Mouse (Mus musculus): ENCODE results near the gene Rhbdd1. TPM values are rescaled to one million over a fixed set of nuclear protein-coding genes. Genes with fewer than 3 reads are reported as not detected.
A peak's percentile ranks its signal among the peaks of the same experiment; 100 is the strongest.

Rhbdd1 gene
- polyA plus RNA-seq, 1 experiment from 2014 or later = 7.3 TPM

DNA sequence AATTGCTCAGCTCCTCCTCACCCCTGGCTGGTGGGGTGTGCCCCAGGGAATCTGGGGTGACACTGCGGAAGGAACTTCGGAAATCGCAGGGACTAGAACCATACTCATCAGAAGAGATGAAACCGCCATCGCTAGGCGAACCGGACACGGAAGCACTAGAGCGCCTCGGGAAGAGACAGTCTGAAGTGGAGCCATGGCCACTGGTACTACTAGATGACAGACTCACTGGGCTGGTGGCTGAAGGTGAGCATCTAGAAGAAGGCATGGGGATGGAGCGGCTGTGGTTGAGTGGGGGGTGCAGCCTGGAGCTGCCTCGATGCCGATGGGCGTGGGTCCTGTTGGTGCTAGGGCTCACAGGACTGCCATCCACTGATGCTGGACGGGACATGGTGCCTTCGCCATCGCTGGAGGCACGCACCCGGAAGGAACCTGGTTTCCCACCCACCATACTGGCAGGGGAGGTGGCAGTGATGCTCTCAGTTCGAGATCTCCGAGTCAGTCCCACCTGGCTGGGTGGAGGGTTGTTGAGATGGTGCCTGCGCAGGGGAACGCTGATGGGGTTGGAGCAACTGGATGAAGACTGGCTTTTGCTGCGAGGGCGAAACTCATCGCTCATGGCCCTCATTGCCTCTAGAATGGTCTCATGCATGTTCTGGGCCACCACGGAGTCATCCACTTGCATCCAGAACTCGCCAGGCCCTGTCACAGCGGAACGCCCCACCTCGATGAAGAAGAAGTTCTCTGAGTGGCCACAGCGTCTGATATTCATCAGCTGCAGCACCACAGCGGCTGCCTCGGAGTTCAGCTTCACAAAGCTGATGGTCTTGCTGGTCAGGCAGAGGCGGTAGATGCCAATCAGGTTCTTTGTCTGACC is 26.9 kb upstream of the Rhbdd1 start:
- 70% methylated on average over 35 of the region's 35 CpGs for WGBS
- H3K9ac ChIP-seq (ENCODE audit: low read depth, low read length) = peak overlapping the region; percentile 87
- peak overlapping the region; percentile 92 for H3K4me2 ChIP-seq (replicated peaks; ENCODE audit: low read depth, low read length)
- 0 out of 2 replicates have a peak, but pooled peaks cover 5% of the 10 kb centered on the region for H3K4me1 ChIP-seq (replicated peaks; ENCODE audit: control insufficient read depth, insufficient read depth, low read length)
- no peaks in the 10 kb centered on the region for H3K9me3 ChIP-seq (ENCODE audit: control insufficient read depth, low read length)
- H3K36me3 ChIP-seq (ENCODE audit: control insufficient read depth, insufficient read depth, low read length) = peaks cover 6% of the 10 kb centered on the region; the same call in 1 of the 2 replicates
- H3K27me3 ChIP-seq (ENCODE audit: control insufficient read depth, insufficient read depth, low read length) = no peaks in the 10 kb centered on the region
- H3K4me3 ChIP-seq (ENCODE audit: low read depth, low read length) = peak overlapping the region; percentile 77
- ATAC-seq (ENCODE audit: low FRiP score) (no peak), DNase-seq (ENCODE audit: low spot score) (no peak)
- H3K27ac ChIP-seq (ENCODE audit: low read depth, low read length) = peak overlapping the region; percentile 94

DNA sequence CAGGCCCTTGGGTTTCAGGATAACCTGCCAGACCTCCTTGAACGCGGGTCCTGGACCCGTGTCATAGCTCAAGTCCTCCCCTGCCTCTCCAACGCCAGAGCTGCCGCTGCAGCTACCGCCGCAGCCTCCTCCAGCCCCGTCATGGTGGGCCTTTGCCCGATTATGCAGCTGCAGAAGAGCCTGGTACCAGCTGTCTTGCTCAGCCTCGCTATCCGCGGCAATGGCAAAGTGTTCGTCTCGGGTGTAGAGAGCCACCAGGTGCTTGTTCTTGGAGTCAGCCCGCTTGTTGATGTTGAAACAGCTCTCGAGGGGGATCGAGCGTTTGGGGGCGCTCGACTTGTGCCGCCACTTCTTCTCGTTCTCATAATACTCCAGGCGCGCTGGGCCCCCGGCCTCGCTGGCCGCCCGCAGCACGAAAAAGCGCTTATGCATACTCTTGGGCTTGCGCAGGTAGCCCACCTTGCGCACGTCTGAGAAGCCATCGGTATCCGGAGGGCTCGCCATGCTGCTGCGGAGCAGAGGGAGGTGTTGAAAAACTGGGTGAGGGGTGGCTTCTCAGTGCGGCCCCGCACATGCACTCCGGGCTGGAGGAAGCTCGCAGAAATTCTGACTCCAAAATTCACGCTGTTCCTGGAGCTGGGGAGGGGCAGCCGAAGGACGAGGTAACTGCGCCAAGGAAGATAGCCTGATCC is 26.1 kb upstream of the Rhbdd1 start:
- H3K27ac ChIP-seq (ENCODE audit: low read depth, low read length) = peak overlapping the region; percentile 94
- ATAC-seq (ENCODE audit: low FRiP score) (peak; percentile 1; the same call in 1 of the 2 replicates), DNase-seq (ENCODE audit: low spot score) (peak; percentile 69)
- peak overlapping the region; percentile 77 for H3K4me3 ChIP-seq (ENCODE audit: low read depth, low read length)
- H3K36me3 ChIP-seq (ENCODE audit: control insufficient read depth, insufficient read depth, low read length) = peaks cover 6% of the 10 kb centered on the region; the same call in 1 of the 2 replicates
- 0 out of 2 replicates have a peak, but pooled peaks cover 5% of the 10 kb centered on the region for H3K4me1 ChIP-seq (replicated peaks; ENCODE audit: control insufficient read depth, insufficient read depth, low read length)
- H3K4me2 ChIP-seq (replicated peaks; ENCODE audit: low read depth, low read length) = peak overlapping the region; percentile 92
- H3K9ac ChIP-seq (ENCODE audit: low read depth, low read length) = peak overlapping the region; percentile 87
- 0% methylated on average over 45 of the region's 45 CpGs for WGBS
- no peaks in the 10 kb centered on the region for H3K9me3 ChIP-seq (ENCODE audit: control insufficient read depth, low read length)
- H3K27me3 ChIP-seq (ENCODE audit: control insufficient read depth, insufficient read depth, low read length) = no peaks in the 10 kb centered on the region

DNA sequence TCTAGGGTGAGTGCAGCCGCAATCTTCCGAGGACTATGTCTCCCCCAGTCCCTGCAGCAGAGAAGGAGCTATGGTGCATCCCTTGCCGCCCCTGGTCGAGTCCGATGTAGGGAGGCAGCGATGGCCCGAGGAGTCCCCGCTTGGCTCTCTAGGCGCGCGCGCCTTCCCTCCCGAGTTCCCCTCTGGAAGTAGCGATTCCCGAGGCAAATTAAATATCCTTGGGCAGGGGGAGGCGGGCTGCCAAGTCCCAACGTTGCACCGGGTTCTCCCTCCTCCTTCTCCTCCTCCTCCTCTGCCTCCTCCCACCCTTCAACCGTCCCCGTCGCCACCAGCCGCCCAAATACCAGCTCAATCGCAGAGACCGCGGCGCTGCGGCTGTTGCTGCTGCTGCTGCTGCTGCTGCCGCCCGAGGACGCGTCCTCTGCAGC is 25.5 kb upstream of the Rhbdd1 start:
- peak overlapping the region; percentile 94 for H3K27ac ChIP-seq (ENCODE audit: low read depth, low read length)
- DNase-seq (ENCODE audit: low spot score) (peak; percentile 80), ATAC-seq (ENCODE audit: low FRiP score) (peak; percentile 58)
- H3K27me3 ChIP-seq (ENCODE audit: control insufficient read depth, insufficient read depth, low read length) = no peaks in the 10 kb centered on the region
- 0% methylated on average over 28 of the region's 31 CpGs for WGBS
- peak overlapping the region; percentile 77 for H3K4me3 ChIP-seq (ENCODE audit: low read depth, low read length)
- H3K9me3 ChIP-seq (ENCODE audit: control insufficient read depth, low read length) = no peaks in the 10 kb centered on the region
- peak overlapping the region; percentile 87 for H3K9ac ChIP-seq (ENCODE audit: low read depth, low read length)
- peak overlapping the region; percentile 92 for H3K4me2 ChIP-seq (replicated peaks; ENCODE audit: low read depth, low read length)
- H3K36me3 ChIP-seq (ENCODE audit: control insufficient read depth, insufficient read depth, low read length) = peaks cover 6% of the 10 kb centered on the region; the same call in 1 of the 2 replicates
- H3K4me1 ChIP-seq (replicated peaks; ENCODE audit: control insufficient read depth, insufficient read depth, low read length) = 0 out of 2 replicates have a peak, but pooled peaks cover 5% of the 10 kb centered on the region

DNA sequence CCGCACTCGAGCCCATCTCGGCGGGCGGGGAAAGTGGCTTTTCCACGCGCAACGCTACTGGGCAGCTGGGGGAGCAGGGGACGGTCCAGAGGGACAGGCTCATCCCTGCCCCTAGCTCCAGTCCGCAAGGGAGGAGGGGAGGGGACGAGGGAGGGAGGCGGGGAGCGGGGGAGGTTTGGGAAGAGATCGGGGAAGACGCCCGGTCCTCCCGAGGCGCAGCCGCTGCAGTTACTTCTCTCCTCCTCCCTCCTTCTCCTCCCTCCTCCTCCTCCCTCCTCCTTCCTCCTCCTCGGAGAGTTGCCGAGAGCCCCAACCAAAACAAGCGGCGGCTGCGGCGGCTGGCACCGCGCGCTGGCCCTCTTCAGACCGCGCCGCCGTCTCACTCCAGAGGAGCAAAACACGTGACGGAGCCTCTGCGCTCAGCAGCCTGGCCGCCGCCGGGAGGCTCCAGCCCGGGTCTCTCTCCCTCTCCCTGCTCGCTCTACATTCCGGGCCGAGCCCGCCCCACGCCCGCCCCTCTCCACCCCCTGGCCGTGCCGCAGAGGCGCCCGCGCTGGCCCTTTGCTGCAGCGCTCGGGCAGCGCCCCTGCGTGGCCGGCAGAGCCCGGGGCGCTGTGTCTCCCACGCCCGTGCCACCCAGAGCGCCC is 25.0 kb upstream of the Rhbdd1 start, which contains the start of gene Irs1:
TSS of gene Irs1 (minus strand) at position 266 of the 647 bp plus-strand sequence.
- H3K36me3 ChIP-seq (ENCODE audit: control insufficient read depth, insufficient read depth, low read length) = peaks cover 6% of the 10 kb centered on the region; the same call in 1 of the 2 replicates
- peak within 1 kb of the TSS; percentile 77 for H3K4me3 ChIP-seq (ENCODE audit: low read depth, low read length)
- DNase-seq (ENCODE audit: low spot score) (peak; percentile 86), ATAC-seq (ENCODE audit: low FRiP score) (peak; percentile 88)
- 0 out of 2 replicates have a peak, but pooled peaks cover 5% of the 10 kb centered on the region for H3K4me1 ChIP-seq (replicated peaks; ENCODE audit: control insufficient read depth, insufficient read depth, low read length)
- H3K4me2 ChIP-seq (replicated peaks; ENCODE audit: low read depth, low read length) = peak within 1 kb of the TSS; percentile 92
- H3K9me3 ChIP-seq (ENCODE audit: control insufficient read depth, low read length) = no peaks in the 10 kb centered on the region
- H3K27me3 ChIP-seq (ENCODE audit: control insufficient read depth, insufficient read depth, low read length) = no peaks in the 10 kb centered on the region
- peak within 1 kb of the TSS; percentile 94 for H3K27ac ChIP-seq (ENCODE audit: low read depth, low read length)
- WGBS = 1% methylated on average over 36 of the region's 60 CpGs
- H3K9ac ChIP-seq (ENCODE audit: low read depth, low read length) = peak within 1 kb of the TSS; percentile 87

DNA sequence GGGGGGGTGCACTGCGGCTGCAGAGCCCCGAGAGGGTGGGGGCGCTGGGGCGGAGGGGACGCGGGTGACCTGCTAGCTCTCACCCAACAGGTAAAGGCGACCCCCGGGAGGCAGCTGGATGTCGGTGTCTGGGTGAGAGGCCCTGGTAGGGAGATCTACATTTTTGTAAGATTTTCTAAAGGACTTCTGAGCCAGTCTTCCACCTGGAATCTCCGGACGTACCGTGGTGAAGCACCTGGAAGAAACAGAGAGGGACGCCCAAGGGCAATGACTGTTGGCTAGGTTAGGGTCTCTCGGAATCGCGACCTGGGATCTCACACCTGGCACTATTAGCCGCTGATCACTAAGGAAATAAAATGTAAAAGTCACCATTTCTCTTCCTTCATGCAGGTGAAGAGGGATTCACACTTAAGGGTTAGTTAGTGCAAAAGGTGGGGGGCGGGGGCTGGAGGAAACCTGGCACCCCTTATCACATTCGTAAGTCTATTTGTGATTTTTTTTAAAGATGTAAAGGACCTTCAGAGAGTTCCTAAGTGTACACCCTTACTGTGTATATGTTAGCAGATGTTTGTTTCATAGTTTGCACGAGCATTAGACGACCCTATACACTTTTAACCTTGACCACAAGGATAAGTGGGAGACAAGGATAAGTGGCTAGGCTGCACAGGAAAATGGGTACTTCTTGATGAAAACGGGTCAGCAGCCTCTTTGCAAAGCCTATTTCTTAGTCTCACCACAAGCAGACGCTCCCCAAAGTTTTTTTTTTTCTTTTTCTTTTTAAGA is 24.1 kb upstream of the Rhbdd1 start:
- 0 out of 2 replicates have a peak, but pooled peaks cover 5% of the 10 kb centered on the region for H3K4me1 ChIP-seq (replicated peaks; ENCODE audit: control insufficient read depth, insufficient read depth, low read length)
- peak overlapping the region; percentile 94 for H3K27ac ChIP-seq (ENCODE audit: low read depth, low read length)
- DNase-seq (ENCODE audit: low spot score) = no peak
- H3K27me3 ChIP-seq (ENCODE audit: control insufficient read depth, insufficient read depth, low read length) = no peaks in the 10 kb centered on the region
- H3K4me2 ChIP-seq (replicated peaks; ENCODE audit: low read depth, low read length) = peak overlapping the region; percentile 92
- 2% methylated on average over 23 of the region's 23 CpGs for WGBS
- peak overlapping the region; percentile 77 for H3K4me3 ChIP-seq (ENCODE audit: low read depth, low read length)
- peak; percentile 13 for ATAC-seq (ENCODE audit: low FRiP score)
- H3K9ac ChIP-seq (ENCODE audit: low read depth, low read length) = peak overlapping the region; percentile 87
- H3K9me3 ChIP-seq (ENCODE audit: control insufficient read depth, low read length) = no peaks in the 10 kb centered on the region
- H3K36me3 ChIP-seq (ENCODE audit: control insufficient read depth, insufficient read depth, low read length) = peaks cover 6% of the 10 kb centered on the region; the same call in 1 of the 2 replicates

DNA sequence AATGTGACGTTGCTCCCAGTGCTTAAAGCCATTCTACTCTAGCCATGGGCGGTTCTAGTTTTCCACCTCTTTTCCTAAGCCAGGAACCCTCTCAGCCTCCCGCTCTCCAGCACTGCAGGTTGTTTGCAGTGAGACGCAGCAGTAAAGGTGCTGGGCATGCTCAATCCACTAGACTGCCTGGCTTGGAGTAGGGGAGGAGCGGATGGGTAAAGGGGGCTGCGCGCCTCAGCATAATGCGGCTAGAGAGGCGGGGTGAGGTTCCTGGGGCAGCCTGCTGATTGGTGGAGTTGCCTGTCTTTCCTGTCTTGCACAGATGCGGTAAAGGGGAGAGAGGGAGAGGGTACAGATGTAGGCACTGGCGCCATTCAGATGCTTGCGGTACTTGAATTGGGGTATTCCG is 23.5 kb upstream of the Rhbdd1 start:
- H3K36me3 ChIP-seq (ENCODE audit: control insufficient read depth, insufficient read depth, low read length) = peaks cover under 1% of the 10 kb centered on the region; the same call in 1 of the 2 replicates
- peak overlapping the region; percentile 77 for H3K4me3 ChIP-seq (ENCODE audit: low read depth, low read length)
- H3K9me3 ChIP-seq (ENCODE audit: control insufficient read depth, low read length) = no peaks in the 10 kb centered on the region
- WGBS = 0% methylated on average over 13 of the region's 13 CpGs
- no peak overlapping the region for H3K9ac ChIP-seq (ENCODE audit: low read depth, low read length)
- H3K27me3 ChIP-seq (ENCODE audit: control insufficient read depth, insufficient read depth, low read length) = no peaks in the 10 kb centered on the region
- H3K27ac ChIP-seq (ENCODE audit: low read depth, low read length) = no peak overlapping the region; the same call in 1 of the 2 replicates
- peak overlapping the region; percentile 92 for H3K4me2 ChIP-seq (replicated peaks; ENCODE audit: low read depth, low read length)
- peak; percentile 66 for ATAC-seq (ENCODE audit: low FRiP score)
- DNase-seq (ENCODE audit: low spot score) = peak; percentile 83
- H3K4me1 ChIP-seq (replicated peaks; ENCODE audit: control insufficient read depth, insufficient read depth, low read length) = 0 out of 2 replicates have a peak, but pooled peaks cover 3% of the 10 kb centered on the region

DNA sequence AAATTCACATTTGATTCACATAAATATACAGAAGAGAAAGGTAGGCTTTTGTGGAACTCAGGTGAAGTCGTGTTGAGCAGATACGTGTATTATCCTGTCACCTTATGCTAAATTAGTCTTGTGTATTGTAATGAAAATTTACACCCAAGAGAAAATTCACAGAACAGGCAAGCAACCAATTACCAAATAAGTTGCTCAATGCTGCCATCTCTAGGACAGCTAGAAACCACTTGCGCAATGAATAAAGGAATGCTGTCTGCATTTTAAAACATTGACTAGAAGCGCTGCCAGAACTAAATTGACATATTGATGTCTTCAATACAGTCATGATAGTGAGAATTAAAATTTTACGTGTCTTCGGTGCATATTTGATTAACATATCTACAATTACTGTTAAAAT is 22.1 kb upstream of the Rhbdd1 start:
- H3K4me3 ChIP-seq (ENCODE audit: low read depth, low read length) = no peak overlapping the region
- H3K4me2 ChIP-seq (replicated peaks; ENCODE audit: low read depth, low read length) = no peak overlapping the region
- H3K9me3 ChIP-seq (ENCODE audit: control insufficient read depth, low read length) = no peaks in the 10 kb centered on the region
- H3K27ac ChIP-seq (ENCODE audit: low read depth, low read length) = no peak overlapping the region
- ATAC-seq (ENCODE audit: low FRiP score) = no peak
- no peak overlapping the region for H3K9ac ChIP-seq (ENCODE audit: low read depth, low read length)
- H3K36me3 ChIP-seq (ENCODE audit: control insufficient read depth, insufficient read depth, low read length) = no peaks in the 10 kb centered on the region
- 16% methylated on average over 6 of the region's 6 CpGs for WGBS
- 0 out of 2 replicates have a peak, but pooled peaks cover 3% of the 10 kb centered on the region for H3K4me1 ChIP-seq (replicated peaks; ENCODE audit: control insufficient read depth, insufficient read depth, low read length)
- peak; percentile 64 for DNase-seq (ENCODE audit: low spot score)
- no peaks in the 10 kb centered on the region for H3K27me3 ChIP-seq (ENCODE audit: control insufficient read depth, insufficient read depth, low read length)

Data from hindbrain, embryonic 11.5 days (tissue).